Mouse (Mus musculus): ENCODE measurements around the gene Fut7.

GRCm38 (mm10) chr2:25434292-25434691 is 11.2 kb downstream of the Fut7 start:
- TF ChIP-seq EP300 (IDR thresholded peaks at IDR 0.05; ENCODE audit: low read depth), result no peak
- TF ChIP-seq CTCF (IDR thresholded peaks at IDR 0.05; ENCODE audit: low read depth), result no peak
